Mouse (Mus musculus) embryo, embryonic 11 days (tissue): ENCODE measurements around the gene Med20.
"Not testable (repeated sequence)": the region's sequence is repeated elsewhere in the genome, so short reads cannot be mapped to it uniquely, and the experiment has no call there.

Source experiments
- DNase-seq: peaks from one replicate; pipeline ENCODE4 v3.0.0-alpha.2; 2015

The Med20 gene

DNA sequence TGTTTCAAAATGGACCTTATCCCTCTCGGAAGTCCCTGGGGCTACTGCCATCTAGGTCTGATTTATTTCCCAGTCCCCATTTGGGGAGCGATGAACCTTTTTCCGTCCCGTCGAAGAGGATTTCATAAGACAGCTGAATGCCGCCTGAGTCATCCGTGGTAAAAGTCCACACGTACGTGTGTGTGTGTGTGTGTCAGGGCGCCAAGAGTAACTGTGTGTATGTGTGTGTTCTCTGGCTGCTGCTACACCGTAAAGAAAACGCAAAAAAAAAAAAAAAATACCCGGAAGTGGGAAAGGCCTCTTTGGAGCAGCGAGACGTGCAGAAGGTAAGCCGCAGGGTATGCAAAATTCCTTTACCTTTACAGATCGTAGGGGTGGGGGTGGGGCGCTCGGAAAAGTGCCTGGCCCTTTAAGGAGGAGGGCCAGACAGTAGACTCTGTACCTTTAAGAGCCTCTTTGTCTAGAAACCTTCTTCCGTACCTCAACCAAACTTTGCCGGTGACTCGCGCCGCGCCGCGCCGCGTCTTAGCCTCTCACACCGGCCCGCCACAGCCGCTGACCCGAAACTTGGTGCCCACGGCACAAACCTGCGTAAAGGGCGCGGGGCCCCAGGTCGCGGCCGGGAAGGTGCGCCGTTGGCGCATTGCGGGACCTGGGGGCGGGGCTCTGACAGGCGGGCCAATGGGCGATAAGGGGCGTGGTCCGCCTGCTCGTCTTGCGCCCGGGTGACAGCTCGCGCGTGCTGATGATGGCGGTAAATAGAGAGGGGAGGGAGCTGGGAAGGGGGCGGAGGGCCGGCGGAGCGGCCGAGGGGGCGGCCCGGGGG, 17.7 kb downstream of the Med20 start:
- peak; percentile 98 for DNase-seq

- DNase-seq, result no peak
These were observed 18.6 kb downstream of the Med20 start for GRCm38 (mm10) chr17:47629717-47630677.

DNA sequence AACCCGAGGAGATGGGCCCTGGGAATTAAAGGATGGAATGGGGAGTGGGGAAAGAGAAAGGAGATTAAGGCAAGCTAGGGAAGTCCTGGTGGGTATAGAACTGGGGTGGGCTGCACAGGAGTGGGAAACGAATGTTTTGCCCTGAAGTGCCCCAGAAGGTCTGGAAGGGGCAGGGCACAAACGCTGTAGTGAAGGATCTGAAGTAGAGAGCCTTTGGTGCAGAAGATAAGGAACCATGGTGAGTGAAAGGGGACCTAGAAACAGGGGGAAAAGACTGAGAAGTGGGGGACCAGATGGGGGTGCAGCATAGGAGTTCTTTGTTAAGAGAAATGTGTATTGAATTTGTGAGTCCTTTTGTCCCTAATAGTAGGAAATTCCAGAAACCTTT, 19.3 kb downstream of the Med20 start, which contains the start of gene Usp49:
Usp49 (plus strand) TSS at position 13 of the 388 bp plus-strand sequence.
- no peak for DNase-seq

GRCm38 (mm10) chr17:47632181-47632840, 20.9 kb downstream of the Med20 start:
- no peak for DNase-seq

DNA sequence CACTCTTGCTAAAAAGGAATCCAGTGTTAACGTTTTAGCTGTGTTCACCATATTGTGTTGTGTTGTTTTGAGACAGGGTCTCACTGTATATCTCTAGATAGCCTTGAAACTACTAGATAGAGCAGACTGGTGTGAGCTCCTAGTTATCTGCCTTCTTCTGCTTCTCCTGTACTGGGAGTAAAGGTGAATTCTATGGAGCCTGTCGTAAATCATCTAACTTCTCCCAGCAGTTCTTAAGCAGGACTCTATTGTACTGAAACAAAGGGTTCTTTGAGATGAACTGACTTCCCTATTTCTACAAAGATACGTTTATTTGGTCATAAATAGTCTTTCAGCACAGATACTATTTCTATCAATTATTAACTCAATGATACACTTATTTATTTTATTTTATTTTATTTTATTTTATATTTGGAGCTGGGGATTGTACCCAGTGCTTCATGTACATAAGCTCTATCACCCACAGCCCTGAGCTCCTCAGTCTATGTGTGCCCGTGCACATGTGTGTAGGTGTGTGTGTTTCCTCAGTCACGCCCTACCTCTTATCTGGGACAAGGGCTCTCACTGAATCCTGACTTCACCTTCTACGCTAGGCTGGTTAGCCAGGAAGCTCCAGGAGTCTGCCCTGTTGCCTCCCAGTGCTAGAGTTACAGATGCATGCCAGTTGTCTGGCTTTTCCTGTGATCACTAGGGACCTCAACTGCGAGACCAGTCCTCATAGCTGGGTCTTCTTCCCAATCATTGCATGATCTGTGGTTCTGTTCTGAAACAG, 22.8 kb downstream of the Med20 start:
- no peak for DNase-seq

DNA sequence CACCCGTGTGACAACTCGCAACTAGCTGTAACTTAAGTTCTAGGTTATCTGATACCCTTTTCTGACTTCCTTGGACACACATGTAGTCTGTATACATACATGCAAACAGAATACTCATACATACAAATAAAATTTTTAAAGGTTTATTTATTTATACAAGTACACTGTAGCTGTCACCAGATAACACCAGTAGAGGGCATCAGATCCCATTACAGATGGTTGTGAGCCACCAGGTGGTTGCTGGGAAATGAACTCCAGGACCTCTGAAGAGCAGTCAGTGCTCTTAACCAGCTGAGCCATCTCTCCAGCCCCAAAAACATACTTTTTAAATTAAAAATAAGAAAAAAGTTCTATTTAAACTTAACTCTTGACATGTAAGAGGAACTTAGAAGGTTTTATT, 31.6 kb downstream of the Med20 start:
- no peak for DNase-seq

DNA sequence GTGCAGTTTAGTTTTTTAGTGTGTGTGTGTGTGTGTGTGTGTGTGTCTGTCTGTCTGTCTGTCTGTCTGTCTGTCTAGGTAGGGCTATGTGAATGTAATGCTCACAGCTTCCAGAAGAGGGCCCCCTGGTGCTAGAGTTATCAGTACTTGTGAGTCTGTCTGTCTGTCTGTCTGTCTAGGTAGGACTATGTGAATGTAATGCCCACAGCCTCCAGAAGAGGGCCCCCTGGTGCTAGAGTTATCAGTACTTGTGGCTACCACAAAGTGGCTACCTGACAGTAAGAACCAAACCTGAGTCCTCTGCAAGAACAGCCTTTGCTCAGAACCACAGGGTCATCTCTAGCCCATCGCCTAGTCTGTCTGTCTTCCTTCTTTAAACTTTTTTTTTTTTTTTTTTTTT, 35.3 kb downstream of the Med20 start:
- peak; percentile 74 for DNase-seq

DNA sequence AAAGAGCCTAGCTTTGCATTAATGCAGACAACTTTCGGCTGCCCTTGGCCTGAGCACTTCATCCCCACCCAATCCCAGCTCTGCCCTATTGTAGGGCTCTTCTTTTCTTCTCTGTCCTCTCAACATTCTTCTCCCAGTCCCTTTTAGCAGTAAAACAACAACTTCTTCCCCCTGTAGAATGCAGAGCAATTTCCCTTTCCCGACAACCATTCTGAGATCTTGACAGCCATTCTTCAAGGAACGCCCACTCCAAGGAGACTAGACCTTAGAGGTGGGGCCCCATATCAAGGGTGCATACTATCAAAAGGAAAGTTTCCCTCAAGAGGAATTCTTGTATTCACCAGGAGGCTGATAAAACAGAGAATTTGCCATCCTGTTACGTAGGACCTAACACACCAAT, 37.6 kb downstream of the Med20 start:
- peak; percentile 20 for DNase-seq

GRCm38 (mm10) chr17:47651953-47652352, 40.6 kb downstream of the Med20 start:
- no peak for DNase-seq

- DNase-seq, result not testable (repeated sequence)
These were observed 43.0 kb downstream of the Med20 start for GRCm38 (mm10) chr17:47654346-47654745.

DNA sequence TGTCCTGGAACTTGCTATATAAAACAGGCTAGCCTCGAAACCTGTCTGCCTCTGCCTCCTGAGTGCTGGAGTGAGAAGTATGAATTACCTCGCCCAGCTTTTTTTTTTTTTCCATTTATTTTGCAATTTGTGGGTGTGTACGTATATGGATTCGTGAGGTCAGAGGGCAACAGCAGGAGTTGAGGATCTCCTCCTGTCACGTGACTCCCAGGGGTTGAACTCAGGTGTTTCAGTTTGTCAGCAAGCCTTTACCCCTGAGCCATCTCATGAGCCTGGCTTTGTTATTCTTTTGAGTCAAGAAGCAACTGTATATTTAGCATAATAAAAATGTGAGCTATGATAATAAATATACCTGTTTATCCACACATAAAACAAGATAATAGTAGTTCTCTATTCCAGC, 44.3 kb downstream of the Med20 start:
- DNase-seq, result no peak

GRCm38 (mm10) chr17:47657901-47658300, 46.5 kb downstream of the Med20 start:
- DNase-seq, result no peak

- no peak for DNase-seq
These were observed 47.4 kb downstream of the Med20 start for GRCm38 (mm10) chr17:47658741-47659243.

DNA sequence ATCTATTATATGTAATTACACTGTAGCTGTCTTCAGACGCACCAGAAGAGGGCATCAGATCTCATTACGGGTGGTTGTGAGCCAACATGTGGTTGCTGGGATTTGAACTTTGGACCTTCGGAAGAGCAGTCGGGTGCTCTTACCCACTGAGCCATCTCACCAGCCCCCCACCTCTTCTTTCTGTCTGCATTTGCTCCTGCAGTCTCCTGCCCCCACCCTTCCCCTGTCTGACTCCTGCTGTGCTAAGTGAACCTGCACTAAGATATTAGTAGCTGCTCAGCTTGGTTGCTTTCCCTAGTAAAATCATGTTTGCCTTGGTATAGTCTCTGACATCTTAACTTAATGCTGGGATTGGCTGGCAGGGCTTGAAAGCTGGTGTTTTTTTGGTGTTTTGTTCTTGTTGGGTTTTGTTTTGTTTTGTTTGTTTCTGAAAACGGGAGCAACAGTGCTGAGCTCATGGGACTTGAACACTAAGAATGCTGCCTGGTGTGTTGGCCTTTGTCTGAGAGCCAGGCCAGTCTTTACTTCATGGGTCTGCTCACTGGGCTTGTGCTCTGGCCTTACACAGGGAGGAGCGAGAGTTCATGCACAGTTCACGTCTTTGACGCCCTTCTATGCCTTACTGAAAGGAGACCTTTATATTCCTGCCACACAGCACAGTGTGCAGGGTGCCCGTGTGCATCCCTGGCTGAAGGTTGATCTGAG, 51.8 kb downstream of the Med20 start:
- DNase-seq, result peak; percentile 60

DNA sequence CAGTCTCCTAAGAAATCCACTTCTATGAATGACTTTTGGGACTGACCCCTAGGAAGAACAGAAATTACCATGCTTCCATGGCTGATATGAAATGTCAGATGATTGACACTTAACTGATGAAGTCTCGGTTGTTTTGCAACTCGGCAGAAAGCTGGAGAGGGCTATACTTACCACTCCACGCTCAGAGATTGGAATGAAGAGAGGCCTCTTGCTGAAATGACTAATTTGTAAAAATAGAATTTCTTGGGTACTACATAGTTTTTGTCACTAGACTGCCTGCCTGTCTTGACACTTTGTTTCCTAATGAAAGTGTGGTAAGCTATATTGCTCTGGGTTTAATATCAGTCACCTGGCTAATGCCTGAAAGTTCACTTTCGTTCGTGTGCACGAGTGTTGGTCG, 53.1 kb downstream of the Med20 start:
- no peak for DNase-seq

DNA sequence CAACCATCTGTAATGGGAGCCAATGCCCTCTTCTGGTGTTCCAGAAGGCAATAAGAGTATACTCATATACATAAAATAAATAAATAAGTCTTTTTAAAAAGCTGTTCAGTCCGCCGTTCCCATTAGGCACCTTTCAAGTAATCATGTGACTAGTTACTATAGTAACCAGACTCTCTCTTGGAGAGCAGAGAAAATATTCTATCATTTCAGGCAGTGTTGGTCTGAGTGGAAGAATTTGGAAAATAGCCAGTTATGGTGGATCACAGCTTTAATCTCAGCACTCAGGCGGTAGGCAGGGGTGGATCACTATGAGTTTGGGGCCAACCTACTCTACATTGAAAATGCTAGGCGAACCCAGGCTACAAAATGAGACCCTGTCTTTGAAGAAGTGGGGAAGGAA, 57.8 kb downstream of the Med20 start:
- no peak for DNase-seq

GRCm38 (mm10) chr17:47671988-47672310, 60.6 kb downstream of the Med20 start:
- no peak for DNase-seq

GRCm38 (mm10) chr17:47672311-47673111, 61.1 kb downstream of the Med20 start:
- DNase-seq, result peak; percentile 90
